Mouse (Mus musculus) CD4-positive, CD25-positive, alpha-beta regulatory T cell, adult 9 weeks (primary cell): ENCODE measurements around the gene Rab40c. TPM values are rescaled to one million over a fixed set of nuclear protein-coding genes. Genes with fewer than 3 reads are reported as not detected.

Experiments used
- polyA plus RNA-seq: library from polyadenylated mRNA; unstranded; fragments of 100-300 nt; shearing (Covaris generic); gene quantifications from one replicate; pipeline ENCODE4 v1.2.1, GENCODE M21; 2017

Gene Rab40c
- 5.6 TPM for polyA plus RNA-seq

DNA sequence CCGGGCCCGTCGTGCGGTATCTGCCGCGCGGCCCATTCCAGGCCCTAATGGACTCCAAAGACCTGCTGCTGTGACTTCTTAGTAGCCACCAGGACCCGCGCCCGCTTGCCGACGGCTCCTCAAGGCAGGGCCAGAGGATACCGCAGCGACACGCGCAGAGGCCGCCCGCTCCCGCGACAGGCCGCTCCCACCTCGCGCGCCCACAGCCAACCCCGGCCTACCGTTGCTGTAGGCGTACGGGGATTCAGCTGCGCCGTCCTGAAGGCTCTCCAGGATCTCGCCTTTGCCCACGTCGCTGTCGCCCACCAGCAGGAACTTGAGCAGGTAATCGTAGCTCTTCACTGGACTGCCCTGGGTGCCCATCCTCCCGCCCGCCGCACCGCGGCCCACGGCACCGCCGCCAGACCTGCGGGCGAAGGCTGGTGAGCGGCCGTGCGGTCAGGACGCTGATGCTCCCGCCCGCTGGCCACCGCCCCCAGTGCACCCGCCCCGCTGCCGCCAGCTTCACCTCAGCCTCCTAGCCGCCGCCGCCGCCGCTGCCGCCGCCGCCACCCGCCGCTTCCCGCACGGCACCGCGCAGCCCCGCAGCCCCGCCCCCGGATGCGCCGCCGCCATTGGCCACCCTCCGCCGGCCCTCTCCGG is at the start of gene Rab40c:
Rab40c (minus strand) TSS at position 584 of the 642 bp plus-strand sequence.

DNA sequence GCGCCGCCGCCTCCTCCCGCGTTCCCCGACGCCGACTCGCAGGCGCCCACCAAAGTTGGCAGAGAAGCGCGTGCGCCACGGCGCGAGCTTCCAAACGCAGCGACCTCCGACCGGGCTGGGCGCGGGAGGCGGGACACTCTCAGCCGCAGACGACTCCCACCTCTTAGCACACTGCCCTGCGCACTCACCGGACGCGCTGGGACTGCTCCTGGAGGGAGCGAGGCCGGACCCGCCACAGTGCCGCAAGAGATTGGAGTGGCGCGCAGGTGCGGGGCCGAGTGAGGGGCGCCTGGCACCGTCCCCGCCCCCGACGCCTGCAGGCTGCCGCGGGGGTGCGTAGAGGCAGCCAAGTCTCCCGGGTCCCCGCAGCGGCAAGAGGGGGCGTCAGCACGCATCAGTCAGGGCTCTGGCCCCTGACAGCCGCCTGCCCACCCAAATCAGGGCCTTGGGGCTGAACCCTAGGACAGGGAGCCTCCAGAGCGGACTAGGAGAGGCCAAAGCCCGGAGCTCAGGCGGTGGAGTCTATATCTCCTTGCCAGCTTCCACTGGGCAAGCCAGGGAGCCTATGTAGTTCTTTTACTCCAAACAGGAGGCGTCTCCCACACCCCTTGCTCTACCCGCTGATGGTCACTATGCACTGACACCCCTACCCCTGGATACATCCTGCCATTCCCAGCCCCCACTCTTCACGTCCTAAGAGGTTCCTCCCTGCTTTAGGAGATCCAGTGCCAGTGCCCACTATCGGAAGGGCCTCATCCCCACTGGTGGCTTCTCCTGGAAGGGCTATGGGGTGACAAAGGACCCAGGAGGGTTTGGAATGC is 32.5 kb upstream of the Rab40c start, which contains the start of gene A930017K11Rik:
A930017K11Rik (minus strand) TSS at position 763 of the 821 bp plus-strand sequence.

GRCm38 (mm10) chr17:25944366-25945163 is 25.0 kb upstream of the Rab40c start, which contains the start of the genes Pigq and Nhlrc4:
Pigq (minus strand) TSS chr17:25944936.
Nhlrc4 (minus strand) TSS chr17:25944961.

GRCm38 (mm10) chr17:25880196-25880910 is 39.2 kb downstream of the Rab40c start, which contains the start of gene Wfikkn1:
Wfikkn1 (minus strand) TSS chr17:25880858.

GRCm38 (mm10) chr17:25874721-25875170 is 44.8 kb downstream of the Rab40c start, which contains the start of gene Mettl26:
Mettl26 (plus strand) TSS chr17:25875074.

GRCm38 (mm10) chr17:25868601-25869191 is 50.8 kb downstream of the Rab40c start, which contains the start of gene Mcrip2:
Mcrip2 (minus strand) TSS chr17:25868764.

GRCm38 (mm10) chr17:25860832-25861703 is 58.5 kb downstream of the Rab40c start, which contains the start of gene Wdr90:
Wdr90 (minus strand) TSS chr17:25861501.

DNA sequence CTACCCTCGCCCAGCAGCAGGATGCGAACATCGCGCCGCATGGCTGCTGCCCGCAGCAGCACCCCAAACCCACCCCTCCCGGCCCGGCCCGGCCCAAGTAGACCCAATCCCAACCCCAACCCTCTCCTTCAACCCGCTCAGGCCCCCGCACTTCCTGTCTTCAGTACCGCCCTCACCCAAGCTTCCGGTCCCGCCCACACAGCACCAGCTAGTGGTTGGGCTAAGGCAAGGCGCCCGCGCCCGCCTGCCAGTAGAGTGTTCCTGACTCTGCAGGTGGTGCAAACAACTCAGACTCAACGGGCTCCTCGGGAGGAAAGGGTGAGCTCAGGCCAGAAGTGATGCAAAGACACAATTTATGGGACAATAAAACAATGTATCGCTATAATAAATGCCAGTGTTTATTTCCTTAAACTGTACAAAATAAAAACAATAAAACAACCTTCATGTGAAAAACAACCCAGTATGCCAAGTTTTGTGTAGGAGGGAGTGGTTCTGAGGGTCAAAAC is 75.1 kb downstream of the Rab40c start, which contains the start of gene Rhot2:
Rhot2 (minus strand) TSS at position 456 of the 506 bp plus-strand sequence.

GRCm38 (mm10) chr17:25841117-25841880 is 78.2 kb downstream of the Rab40c start, which contains the start of gene Gm20683:
Gm20683 (minus strand) TSS chr17:25841763.

DNA sequence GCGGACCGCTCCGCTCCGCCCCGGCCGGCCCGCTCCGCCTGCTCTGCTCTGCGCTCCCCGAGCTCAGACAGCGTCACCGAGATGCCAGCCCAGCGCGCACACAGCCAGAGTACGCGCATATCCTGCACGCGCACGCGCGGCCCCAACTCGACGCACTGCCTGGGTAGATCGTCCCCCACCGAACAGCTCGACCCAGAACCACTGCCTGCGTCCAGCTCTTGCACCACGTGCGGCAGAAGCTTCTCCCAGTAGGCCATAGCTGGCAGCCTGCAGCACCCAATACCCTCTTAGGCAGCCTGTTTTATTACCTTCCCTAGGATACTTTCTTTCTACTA is 82.5 kb downstream of the Rab40c start, which contains the start of gene Rhbdl1:
Rhbdl1 (minus strand) TSS at position 220 of the 335 bp plus-strand sequence.

GRCm38 (mm10) chr17:25833291-25833663 is 86.2 kb downstream of the Rab40c start, which contains the start of gene Stub1:
Stub1 (minus strand) TSS chr17:25833404.

Other genes with a start within 250 kb of the Rab40c start
- gene Gng13, start 202.6 kb downstream of the Rab40c start, polyA plus RNA-seq = not detected
- 5.8 TPM for gene Chtf18, start 192.3 kb downstream of the Rab40c start, polyA plus RNA-seq
- 20.1 TPM for gene Rpusd1, start 192.1 kb downstream of the Rab40c start, polyA plus RNA-seq
- not detected for gene Mslnl, start 183.7 kb downstream of the Rab40c start, polyA plus RNA-seq
- gene Msln, start 165.3 kb downstream of the Rab40c start, polyA plus RNA-seq = not detected
- 29.9 TPM for gene Narfl, start 146.0 kb downstream of the Rab40c start, polyA plus RNA-seq
- 59.1 TPM for gene Haghl, start 134.1 kb downstream of the Rab40c start, polyA plus RNA-seq
- gene Ccdc78, start 133.1 kb downstream of the Rab40c start, polyA plus RNA-seq = 0.52 TPM
- 259 TPM for gene Fam173a, start 126.8 kb downstream of the Rab40c start, polyA plus RNA-seq
- not detected for gene AC134908.4, start 124.1 kb downstream of the Rab40c start, polyA plus RNA-seq
- gene Metrn, start 122.6 kb downstream of the Rab40c start, polyA plus RNA-seq = 7.7 TPM
- not detected for gene Fbxl16, start 110.6 kb downstream of the Rab40c start, polyA plus RNA-seq
- 46.8 TPM for gene Wdr24, start 96.1 kb downstream of the Rab40c start, polyA plus RNA-seq
- 44.0 TPM for gene Jmjd8, start 90.9 kb downstream of the Rab40c start, polyA plus RNA-seq
- gene Stub1, start 86.3 kb downstream of the Rab40c start, polyA plus RNA-seq = 63.7 TPM
- 0.27 TPM for gene Rhbdl1, start 82.4 kb downstream of the Rab40c start, polyA plus RNA-seq
- gene Gm20683, start 78.0 kb downstream of the Rab40c start, polyA plus RNA-seq = 0.48 TPM
- 45.1 TPM for gene Rhot2, start 74.9 kb downstream of the Rab40c start, polyA plus RNA-seq
- gene Wdr90, start 58.2 kb downstream of the Rab40c start, polyA plus RNA-seq = 6.7 TPM
- gene Mcrip2, start 51.0 kb downstream of the Rab40c start, polyA plus RNA-seq = 2.4 TPM
- 112 TPM for gene Mettl26, start 44.7 kb downstream of the Rab40c start, polyA plus RNA-seq
- gene Wfikkn1, start 38.9 kb downstream of the Rab40c start, polyA plus RNA-seq = 1.5 TPM
- gene Pigq, start 25.2 kb upstream of the Rab40c start, polyA plus RNA-seq = 63.9 TPM
- gene Nhlrc4, start 25.2 kb upstream of the Rab40c start, polyA plus RNA-seq = not detected
- gene A930017K11Rik, start 32.8 kb upstream of the Rab40c start, polyA plus RNA-seq = not detected
- 14.6 TPM for gene Capn15, start 66.1 kb upstream of the Rab40c start, polyA plus RNA-seq
- gene Rab11fip3, start 149.8 kb upstream of the Rab40c start, polyA plus RNA-seq = 1.5 TPM
- gene Decr2, start 170.6 kb upstream of the Rab40c start, polyA plus RNA-seq = 35.3 TPM
- 2.0 TPM for gene Nme4, start 175.9 kb upstream of the Rab40c start, polyA plus RNA-seq
- 4.8 TPM for gene Tmem8, start 193.6 kb upstream of the Rab40c start, polyA plus RNA-seq
- gene Mrpl28, start 203.8 kb upstream of the Rab40c start, polyA plus RNA-seq = 93.0 TPM
- 8.9 TPM for gene Axin1, start 219.0 kb upstream of the Rab40c start, polyA plus RNA-seq